Mouse (Mus musculus): Measurements from ENCODE around the gene Aars2. TPM values are rescaled to one million over a fixed set of nuclear protein-coding genes. Genes with fewer than 3 reads are reported as not detected.

Aars2 gene
- polyA plus RNA-seq, 1 experiment from 2014 or later, result 20.5 TPM

DNA sequence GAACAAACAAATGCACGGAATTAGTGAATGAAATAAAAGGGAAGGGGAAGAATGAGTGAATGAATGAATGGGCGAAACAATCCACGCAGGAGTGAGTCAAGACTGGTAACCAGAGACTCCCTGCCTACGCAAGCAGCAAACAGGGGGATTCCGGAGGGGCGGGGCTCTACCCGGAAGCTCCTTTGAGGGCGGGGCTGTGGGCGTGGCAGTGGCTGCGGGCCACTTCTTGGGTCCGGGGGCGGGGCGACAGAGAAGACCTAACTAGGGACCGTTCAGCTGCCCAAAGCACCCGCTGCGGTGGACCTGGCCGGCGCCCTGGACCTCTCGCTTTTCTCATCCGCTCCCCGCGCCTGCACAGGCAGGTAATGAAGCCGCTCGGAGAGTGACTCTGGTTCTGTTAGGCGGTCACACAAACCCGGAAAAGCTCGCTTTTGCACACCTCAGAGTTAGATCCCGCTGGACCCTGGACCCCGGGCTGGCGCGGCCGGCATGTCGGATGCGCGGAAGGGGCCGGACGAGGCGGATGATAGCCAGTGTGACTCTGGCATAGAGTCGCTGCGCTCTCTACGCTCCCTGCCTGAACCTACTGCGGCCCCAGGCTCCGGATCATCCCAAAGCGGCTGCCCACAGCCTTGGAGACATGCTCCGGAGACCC, 48.9 kb downstream of the Aars2 start, which contains the start of gene Nfkbie:
TSS of gene Nfkbie (plus strand) at position 252 of the 655 bp plus-strand sequence.
- under 1% methylated on average over 45 of the region's 45 CpGs for WGBS
- Histone ChIP-seq H3K4me3 (peak within 1 kb of the TSS; percentile 53), H3K4me1 (peaks cover 25% of the 10 kb centered on the region), H3K27ac (no peak within 1 kb of the TSS), H3K9me3 (no peaks in the 10 kb centered on the region), H3K4me2 (peak within 1 kb of the TSS; percentile 94), H3K36me3 (replicated peaks) (no peaks in the 10 kb centered on the region), H3K27me3 (replicated peaks) (peaks cover 5% of the 10 kb centered on the region; the same call in 1 of the 2 replicates), H3K9ac (peak within 1 kb of the TSS; percentile 53)
- peak; percentile 68 for ATAC-seq (replicated peaks)

GRCm38 (mm10) chr17:45556107-45556489, 49.5 kb downstream of the Aars2 start:
- Histone ChIP-seq H3K27me3 (replicated peaks) (peaks cover 5% of the 10 kb centered on the region; the same call in 1 of the 2 replicates), H3K36me3 (replicated peaks) (no peaks in the 10 kb centered on the region), H3K9ac (peak overlapping the region; percentile 53), H3K4me3 (peak overlapping the region; percentile 53), H3K4me1 (peaks cover 25% of the 10 kb centered on the region), H3K9me3 (no peaks in the 10 kb centered on the region), H3K4me2 (peak overlapping the region; percentile 94), H3K27ac (no peak overlapping the region)
- ATAC-seq (replicated peaks), result no peak
- 2% methylated on average over 14 of the region's 14 CpGs for WGBS

GRCm38 (mm10) chr17:45556514-45557245, 50.0 kb downstream of the Aars2 start:
- no peaks in the 10 kb centered on the region for H3K36me3 ChIP-seq (replicated peaks)
- H3K4me1 ChIP-seq, result peaks cover 20% of the 10 kb centered on the region
- peaks cover 5% of the 10 kb centered on the region; the same call in 1 of the 2 replicates for H3K27me3 ChIP-seq (replicated peaks)
- H3K4me2 ChIP-seq, result peak overlapping the region; percentile 94
- H3K9ac ChIP-seq, result no peak overlapping the region
- 78% methylated on average over 3 of the region's 3 CpGs for WGBS
- H3K9me3 ChIP-seq, result no peaks in the 10 kb centered on the region
- H3K27ac ChIP-seq, result no peak overlapping the region
- peak overlapping the region; percentile 53; the same call in 1 of the 2 replicates for H3K4me3 ChIP-seq
- no peak for ATAC-seq (replicated peaks)

DNA sequence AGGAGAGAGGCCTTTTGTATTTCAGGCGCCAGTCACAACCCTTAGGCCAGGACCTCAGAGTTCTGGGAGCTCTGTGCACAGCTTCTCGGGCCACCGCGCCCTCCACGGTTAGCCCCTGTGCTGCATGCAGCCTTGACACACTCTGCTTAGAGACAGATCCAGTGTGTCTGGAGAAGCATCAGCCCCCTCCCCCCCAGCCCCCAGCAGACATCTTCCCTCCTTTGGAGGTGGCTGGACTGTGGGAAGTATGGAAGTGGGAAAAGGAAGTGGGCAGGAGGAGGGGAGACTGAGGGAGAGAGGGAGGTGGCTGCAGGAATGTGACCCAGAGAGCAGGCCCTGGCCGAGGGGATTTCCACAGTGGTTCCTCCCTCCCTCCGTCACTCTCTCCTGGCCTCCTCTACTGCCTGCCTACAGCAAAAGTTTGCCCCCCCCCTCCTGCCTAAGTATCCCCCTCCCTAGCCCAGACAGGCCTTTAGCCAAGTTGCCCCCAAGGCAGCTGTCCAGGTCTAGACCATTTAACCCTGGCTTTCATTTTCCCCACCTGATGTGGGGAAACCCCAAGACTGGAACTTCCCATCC, 50.7 kb downstream of the Aars2 start:
- 70% methylated on average over 7 of the region's 7 CpGs for WGBS
- Histone ChIP-seq H3K4me2 (no peak overlapping the region), H3K4me3 (no peak overlapping the region), H3K4me1 (peaks cover 16% of the 10 kb centered on the region), H3K27ac (no peak overlapping the region), H3K36me3 (replicated peaks) (no peaks in the 10 kb centered on the region), H3K27me3 (replicated peaks) (peaks cover 5% of the 10 kb centered on the region; the same call in 1 of the 2 replicates), H3K9me3 (no peaks in the 10 kb centered on the region), H3K9ac (no peak overlapping the region)
- ATAC-seq (replicated peaks), result no peak

DNA sequence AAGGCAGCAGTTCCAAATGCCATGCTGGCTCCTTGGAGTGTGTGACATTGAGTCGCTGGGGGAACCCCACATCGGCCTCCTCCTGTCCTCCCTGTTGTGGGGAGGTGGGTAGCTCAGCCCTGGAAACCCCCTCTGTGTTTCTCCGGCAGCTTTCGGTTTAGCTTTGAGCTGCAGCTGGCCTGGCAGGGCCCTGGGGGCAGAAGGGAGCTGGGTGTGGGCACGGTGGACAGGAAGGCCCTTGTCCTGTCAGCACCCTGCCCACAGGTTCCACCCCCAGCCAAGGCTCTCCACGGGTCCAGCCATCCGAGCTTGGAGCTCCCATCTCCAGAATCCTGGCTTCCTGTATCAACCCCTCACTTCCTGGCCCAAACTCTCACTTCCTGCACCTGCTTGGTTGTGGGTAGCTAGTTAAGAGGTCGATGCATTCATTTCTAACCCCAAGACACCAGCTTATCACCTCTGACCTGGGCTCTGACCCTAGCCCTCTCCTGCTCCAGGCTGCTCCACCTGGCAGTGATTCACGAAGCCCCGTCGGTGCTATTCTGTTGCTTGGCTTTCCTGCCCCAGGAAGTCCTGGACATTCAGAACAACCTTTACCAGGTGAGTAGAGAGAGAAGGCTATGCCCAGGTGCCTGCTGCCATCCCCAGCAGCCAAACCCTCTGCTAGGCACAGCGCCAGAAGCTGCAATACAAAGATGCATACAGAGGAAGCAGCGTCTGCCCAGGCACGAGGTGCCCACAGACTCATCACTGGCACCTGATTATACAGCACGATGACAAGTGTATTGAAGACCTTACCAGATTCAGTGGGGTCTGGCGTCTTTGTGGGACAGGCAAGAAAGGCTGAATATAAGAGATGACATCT, 51.6 kb downstream of the Aars2 start:
- Histone ChIP-seq H3K9ac (no peak overlapping the region), H3K4me3 (no peak overlapping the region), H3K27ac (no peak overlapping the region), H3K9me3 (no peaks in the 10 kb centered on the region), H3K27me3 (replicated peaks) (peaks cover 5% of the 10 kb centered on the region; the same call in 1 of the 2 replicates), H3K4me1 (peaks cover 16% of the 10 kb centered on the region), H3K36me3 (replicated peaks) (no peaks in the 10 kb centered on the region), H3K4me2 (no peak overlapping the region)
- ATAC-seq (replicated peaks), result no peak
- 71% methylated on average over 16 of the region's 16 CpGs for WGBS

- Histone ChIP-seq H3K9ac (no peak overlapping the region), H3K4me3 (no peak overlapping the region)
- 86% methylated on average over 15 of the region's 15 CpGs for WGBS
Measured at GRCm38 (mm10) chr17:45559732-45560525, 53.3 kb downstream of the Aars2 start.

DNA sequence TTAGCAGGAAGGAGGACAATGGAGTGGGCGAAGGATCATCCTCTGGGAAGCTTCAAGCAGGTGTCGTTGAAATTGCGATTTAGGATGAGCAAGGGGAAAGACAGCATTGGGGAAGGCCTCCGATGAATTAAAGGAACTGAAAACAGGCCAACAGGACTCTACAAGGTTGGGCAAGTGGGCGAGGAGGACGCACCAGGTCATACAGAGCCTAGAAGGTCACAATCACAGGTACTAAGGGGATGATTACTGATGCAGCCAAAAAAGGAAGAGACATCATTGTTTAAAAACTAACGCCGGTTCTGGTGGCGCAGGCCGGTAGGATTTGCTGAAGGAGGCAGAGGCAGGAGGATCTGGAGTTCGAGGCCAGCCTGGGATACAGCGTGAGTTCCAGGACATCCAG, 56.6 kb downstream of the Aars2 start:
- 79% methylated on average over 12 of the region's 12 CpGs for WGBS
- Histone ChIP-seq H3K27ac (no peak overlapping the region), H3K4me3 (0 out of 2 replicates have a peak overlapping the region, but pooled peaks have one; percentile 89), H3K36me3 (replicated peaks) (peaks cover 21% of the 10 kb centered on the region), H3K4me2 (peak overlapping the region; percentile 93), H3K27me3 (replicated peaks) (no peaks in the 10 kb centered on the region), H3K4me1 (peaks cover 27% of the 10 kb centered on the region), H3K9ac (no peak overlapping the region), H3K9me3 (no peaks in the 10 kb centered on the region)
- no peak for ATAC-seq (replicated peaks)

More at GRCm38 (mm10) chr17:45559732-45560525, 53.3 kb downstream of the Aars2 start:
- no peak overlapping the region for H3K27ac ChIP-seq
- H3K4me1 ChIP-seq, result peaks cover 23% of the 10 kb centered on the region
- H3K27me3 ChIP-seq (replicated peaks), result peaks cover 3% of the 10 kb centered on the region; the same call in 1 of the 2 replicates
- no peaks in the 10 kb centered on the region for H3K36me3 ChIP-seq (replicated peaks)
- no peak for ATAC-seq (replicated peaks)
- H3K4me2 ChIP-seq, result no peak overlapping the region
- H3K9me3 ChIP-seq, result no peaks in the 10 kb centered on the region

DNA sequence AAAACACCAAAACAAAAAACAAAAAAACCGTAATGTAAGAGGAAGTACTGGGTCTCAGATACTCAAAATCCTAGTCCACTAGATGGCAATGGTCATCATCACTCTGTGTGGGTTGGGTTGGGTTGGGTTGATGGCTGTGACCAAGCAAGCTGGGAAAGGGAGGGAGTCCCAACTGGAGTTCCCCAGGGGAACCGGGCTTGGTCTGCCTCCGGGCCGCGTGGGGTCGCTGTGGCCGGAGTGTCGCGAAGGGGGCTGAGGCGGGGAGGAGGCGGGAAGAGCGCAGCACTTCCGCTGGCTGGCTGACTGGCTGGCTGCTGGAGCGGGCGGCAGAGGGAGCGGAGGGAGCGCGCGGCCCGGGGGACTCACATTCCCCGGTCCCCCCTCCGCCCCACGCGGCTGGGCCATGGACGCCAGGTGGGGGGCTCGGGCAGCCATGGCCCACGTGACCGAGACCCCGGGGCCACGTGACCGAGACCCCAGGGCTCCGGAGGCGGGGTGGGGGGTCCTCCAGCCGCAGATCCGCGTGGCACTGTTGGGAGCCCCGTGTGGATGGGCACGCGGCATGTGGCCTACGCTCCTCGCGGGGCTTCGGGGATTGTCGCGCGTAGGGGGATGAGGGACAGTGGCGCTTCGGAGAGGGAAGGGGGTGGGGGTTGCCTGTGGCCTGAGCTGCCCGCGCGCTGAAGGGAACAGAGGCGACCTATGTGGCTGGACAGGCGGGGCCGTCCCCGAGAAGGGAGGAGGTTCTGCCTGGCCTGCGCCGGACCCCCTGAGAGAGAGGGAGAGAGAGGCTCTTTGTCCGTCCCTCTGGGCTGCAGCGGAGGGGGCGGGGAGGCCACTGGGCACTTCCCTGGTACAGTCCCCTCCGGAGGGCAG, 57.3 kb downstream of the Aars2 start, which contains the start of gene Slc35b2:
TSS of gene Slc35b2 (plus strand) at position 220 of the 876 bp plus-strand sequence.
- H3K27me3 ChIP-seq (replicated peaks), result no peaks in the 10 kb centered on the region
- under 1% methylated on average over 61 of the region's 61 CpGs for WGBS
- H3K27ac ChIP-seq, result peak within 1 kb of the TSS; percentile 87
- H3K9me3 ChIP-seq, result no peaks in the 10 kb centered on the region
- H3K4me3 ChIP-seq, result peak within 1 kb of the TSS; percentile 89
- ATAC-seq (replicated peaks), result peak; percentile 89
- H3K4me2 ChIP-seq, result peak within 1 kb of the TSS; percentile 93
- peaks cover 28% of the 10 kb centered on the region for H3K4me1 ChIP-seq
- H3K9ac ChIP-seq, result peak within 1 kb of the TSS; percentile 77
- H3K36me3 ChIP-seq (replicated peaks), result peaks cover 28% of the 10 kb centered on the region

DNA sequence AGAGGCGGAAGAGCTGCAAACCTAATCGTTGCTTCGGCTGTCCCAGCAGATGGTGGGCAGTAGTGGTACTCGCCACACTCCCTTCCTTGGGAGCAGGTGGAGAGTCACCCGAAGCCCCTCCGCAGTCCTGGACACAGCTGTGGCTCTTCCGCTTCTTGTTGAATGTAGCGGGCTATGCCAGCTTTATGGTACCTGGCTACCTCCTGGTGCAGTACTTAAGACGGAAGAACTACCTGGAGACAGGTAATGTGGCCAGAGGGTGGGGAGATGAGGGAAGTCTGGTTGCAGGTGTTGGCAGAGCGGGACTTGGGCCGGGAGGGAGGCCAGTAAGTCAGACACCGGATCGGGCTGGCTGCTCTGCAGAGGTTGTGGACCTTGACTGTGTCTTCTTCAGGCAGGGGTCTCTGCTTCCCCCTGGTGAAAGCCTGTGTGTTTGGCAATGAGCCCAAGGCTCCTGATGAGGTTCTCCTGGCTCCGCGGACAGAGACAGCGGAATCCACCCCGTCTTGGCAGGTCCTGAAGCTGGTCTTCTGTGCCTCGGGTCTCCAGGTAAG, 58.0 kb downstream of the Aars2 start:
- Histone ChIP-seq H3K27me3 (replicated peaks) (no peaks in the 10 kb centered on the region), H3K4me1 (peaks cover 34% of the 10 kb centered on the region), H3K27ac (peak overlapping the region; percentile 87), H3K4me3 (peak overlapping the region; percentile 89), H3K9me3 (no peaks in the 10 kb centered on the region), H3K36me3 (replicated peaks) (peaks cover 35% of the 10 kb centered on the region), H3K4me2 (peak overlapping the region; percentile 93), H3K9ac (peak overlapping the region; percentile 77)
- 12% methylated on average over 18 of the region's 18 CpGs for WGBS
- ATAC-seq (replicated peaks), result peak; percentile 15

- Histone ChIP-seq H3K4me1 (peaks cover 39% of the 10 kb centered on the region), H3K27ac (0 out of 2 replicates have a peak overlapping the region, but pooled peaks have one; percentile 87)
- WGBS, result 95% methylated on average over 11 of the region's 11 CpGs
Measured at GRCm38 (mm10) chr17:45565103-45565502, 58.5 kb downstream of the Aars2 start.

More at GRCm38 (mm10) chr17:45565103-45565502, 58.5 kb downstream of the Aars2 start:
- Histone ChIP-seq H3K9ac (peak overlapping the region; percentile 77), H3K4me2 (peak overlapping the region; percentile 93), H3K27me3 (replicated peaks) (no peaks in the 10 kb centered on the region), H3K9me3 (no peaks in the 10 kb centered on the region), H3K36me3 (replicated peaks) (peaks cover 40% of the 10 kb centered on the region), H3K4me3 (peak overlapping the region; percentile 89)
- ATAC-seq (replicated peaks), result no peak
